Mouse (Mus musculus) embryonic facial prominence, embryonic 13.5 days (tissue): ENCODE measurements around the gene Pigx. TPM values are rescaled to one million over a fixed set of nuclear protein-coding genes. Genes with fewer than 3 reads are reported as not detected.
"Not testable (repeated sequence)": the region's sequence is repeated elsewhere in the genome, so short reads cannot be mapped to it uniquely, and the experiment has no call there.

Experiments used
- ATAC-seq: fragments of 200-750 bp; cut with Nextera tagmentation; 2 replicates; pipeline ENCODE4 v1.8.0; 2017; ENCODE audit warnings: low read depth; ENCODE audit not compliant: insufficient number of reproducible peaks, insufficient read depth, low FRiP score, low TSS enrichment
- H3K27ac ChIP-seq: fragments of 300-500 bp; sonication (generic); 2 replicates; pipeline ENCODE4 v1.5.1; 2015; ENCODE audit warnings: moderate library complexity, mild to moderate bottlenecking, inconsistent platforms
- H3K27me3 ChIP-seq: fragments of 300-500 bp; sonication (generic); 2 replicates; pipeline ENCODE4 v1.6.1; 2015; ENCODE audit warnings: mild to moderate bottlenecking, inconsistent platforms
- H3K36me3 ChIP-seq: fragments of 300-500 bp; sonication (generic); 2 replicates; pipeline ENCODE4 v1.6.1; 2015; ENCODE audit warnings: mild to moderate bottlenecking, inconsistent platforms
- H3K4me1 ChIP-seq: fragments of 300-500 bp; sonication (generic); 2 replicates; pipeline ENCODE4 v1.6.1; 2015; ENCODE audit warnings: inconsistent platforms
- H3K4me2 ChIP-seq: fragments of 300-500 bp; sonication (generic); 2 replicates; pipeline ENCODE4 v1.6.1; 2015; ENCODE audit warnings: moderate library complexity, mild to moderate bottlenecking, inconsistent platforms
- H3K4me3 ChIP-seq: fragments of 300-500 bp; sonication (generic); 2 replicates; pipeline ENCODE4 v1.5.1; 2015; ENCODE audit warnings: mild to moderate bottlenecking, inconsistent platforms
- H3K9ac ChIP-seq: fragments of 300-500 bp; sonication (generic); 2 replicates; pipeline ENCODE4 v1.6.1; 2015; ENCODE audit warnings: mild to moderate bottlenecking, inconsistent platforms
- H3K9me3 ChIP-seq: fragments of 300-500 bp; sonication (generic); 2 replicates; pipeline ENCODE4 v1.6.1; 2016; ENCODE audit warnings: inconsistent platforms
- WGBS: fragments of 180-500 bp; shearing (Covaris S2); methylation state at CpG from one replicate; pipeline ENCODE4 v1.1.7; 2015; ENCODE audit warnings: mixed read lengths; 5-methylcytosine and 5-hydroxymethylcytosine counted together
- polyA plus RNA-seq: library from polyadenylated mRNA; unstranded; fragments of >200 nt; fragmentation: Nextera tagmentation; extraction: Ambion mirVana; gene quantifications from 2 replicates; pipeline ENCODE4 v1.2.1, GENCODE M21; 2015

Gene Pigx
- polyA plus RNA-seq, 1 experiment from 2014 or later: 127 TPM

GRCm38 (mm10) chr16:32077648-32078407 lies 21.7 kb downstream of the Pigx start:
- ATAC-seq: no peak
- Histone ChIP-seq H3K9ac (peak overlapping the region; percentile 99), H3K27me3 (no peaks in the 10 kb centered on the region), H3K36me3 (no peaks in the 10 kb centered on the region; the same call in 1 of the 2 replicates), H3K9me3 (no peaks in the 10 kb centered on the region), H3K4me1 (peaks cover 16% of the 10 kb centered on the region), H3K4me2 (peak overlapping the region; percentile 73), H3K4me3 (peak overlapping the region; percentile 97), H3K27ac (peak overlapping the region; percentile 96)
- WGBS: 5% methylated on average over 13 of the region's 13 CpGs

- Histone ChIP-seq H3K4me1 (peaks cover 16% of the 10 kb centered on the region), H3K36me3 (no peaks in the 10 kb centered on the region), H3K9ac (no peak overlapping the region), H3K27me3 (no peaks in the 10 kb centered on the region), H3K27ac (no peak overlapping the region), H3K4me2 (peak overlapping the region; percentile 73), H3K4me3 (no peak overlapping the region), H3K9me3 (no peaks in the 10 kb centered on the region)
- WGBS: 53% methylated on average over 3 of the region's 3 CpGs
- no peak for ATAC-seq
Measured at GRCm38 (mm10) chr16:32076406-32076805, 23.1 kb downstream of the Pigx start.

- no peaks in the 10 kb centered on the region for H3K9me3 ChIP-seq
- H3K4me1 ChIP-seq: peaks cover 16% of the 10 kb centered on the region
- H3K4me3 ChIP-seq: no peak overlapping the region
- WGBS: 46% methylated on average over 1 of the region's 1 CpGs
- H3K27me3 ChIP-seq: no peaks in the 10 kb centered on the region
- H3K4me2 ChIP-seq: peak overlapping the region; percentile 73; the same call in 1 of the 2 replicates
- ATAC-seq: no peak
- H3K27ac ChIP-seq: no peak overlapping the region
- H3K9ac ChIP-seq: no peak overlapping the region
- H3K36me3 ChIP-seq: no peaks in the 10 kb centered on the region
Measured at GRCm38 (mm10) chr16:32075762-32076161, 23.8 kb downstream of the Pigx start.

GRCm38 (mm10) chr16:32070070-32070469 lies 29.5 kb downstream of the Pigx start:
- H3K4me2 ChIP-seq, H3K4me1 ChIP-seq, H3K4me3 ChIP-seq, H3K36me3 ChIP-seq, ATAC-seq, H3K27ac ChIP-seq, H3K9ac ChIP-seq, H3K9me3 ChIP-seq, H3K27me3 ChIP-seq: not testable (repeated sequence)
- WGBS: 69% methylated on average over 4 of the region's 4 CpGs

GRCm38 (mm10) chr16:32068389-32069300 lies 30.9 kb downstream of the Pigx start:
- WGBS: 85% methylated on average over 12 of the region's 12 CpGs
- Histone ChIP-seq H3K36me3 (no peaks in the 10 kb centered on the region), H3K9me3 (no peaks in the 10 kb centered on the region), H3K4me2 (no peak overlapping the region), H3K4me1 (no peaks in the 10 kb centered on the region), H3K9ac (no peak overlapping the region), H3K4me3 (no peak overlapping the region), H3K27me3 (no peaks in the 10 kb centered on the region), H3K27ac (no peak overlapping the region)
- no peak for ATAC-seq

- ATAC-seq: peak; percentile 32; the same call in 1 of the 2 replicates
Measured at GRCm38 (mm10) chr16:32066899-32067298, 32.6 kb downstream of the Pigx start.

GRCm38 (mm10) chr16:32063900-32064299 lies 35.6 kb downstream of the Pigx start:
- ATAC-seq: no peak

More at GRCm38 (mm10) chr16:32066899-32067298, 32.6 kb downstream of the Pigx start:
- Histone ChIP-seq H3K4me3 (no peak overlapping the region), H3K9ac (no peak overlapping the region), H3K4me1 (no peaks in the 10 kb centered on the region), H3K27ac (no peak overlapping the region), H3K27me3 (no peaks in the 10 kb centered on the region), H3K36me3 (no peaks in the 10 kb centered on the region), H3K9me3 (no peaks in the 10 kb centered on the region), H3K4me2 (no peak overlapping the region)
- 81% methylated on average over 1 of the region's 1 CpGs for WGBS

GRCm38 (mm10) chr16:32062226-32062625 lies 37.3 kb downstream of the Pigx start:
- 89% methylated on average over 2 of the region's 2 CpGs for WGBS

More at GRCm38 (mm10) chr16:32063900-32064299, 35.6 kb downstream of the Pigx start:
- no peak overlapping the region for H3K27ac ChIP-seq
- H3K4me1 ChIP-seq: no peaks in the 10 kb centered on the region
- no peak overlapping the region for H3K4me2 ChIP-seq
- H3K36me3 ChIP-seq: no peaks in the 10 kb centered on the region
- no peak overlapping the region for H3K4me3 ChIP-seq
- WGBS: 86% methylated on average over 7 of the region's 7 CpGs
- H3K9ac ChIP-seq: no peak overlapping the region
- H3K27me3 ChIP-seq: no peaks in the 10 kb centered on the region
- no peaks in the 10 kb centered on the region for H3K9me3 ChIP-seq

GRCm38 (mm10) chr16:32059840-32060523 lies 39.6 kb downstream of the Pigx start:
- no peaks in the 10 kb centered on the region for H3K27me3 ChIP-seq
- no peak overlapping the region for H3K9ac ChIP-seq
- H3K27ac ChIP-seq: no peak overlapping the region
- H3K4me1 ChIP-seq: no peaks in the 10 kb centered on the region
- H3K4me2 ChIP-seq: no peak overlapping the region
- H3K4me3 ChIP-seq: no peak overlapping the region
- no peaks in the 10 kb centered on the region for H3K36me3 ChIP-seq
- WGBS: 73% methylated on average over 6 of the region's 6 CpGs
- ATAC-seq: no peak
- no peaks in the 10 kb centered on the region for H3K9me3 ChIP-seq

More at GRCm38 (mm10) chr16:32062226-32062625, 37.3 kb downstream of the Pigx start:
- H3K4me3 ChIP-seq: no peak overlapping the region
- H3K4me1 ChIP-seq: no peaks in the 10 kb centered on the region
- H3K36me3 ChIP-seq: no peaks in the 10 kb centered on the region
- no peak overlapping the region for H3K27ac ChIP-seq
- H3K9ac ChIP-seq: no peak overlapping the region
- H3K4me2 ChIP-seq: no peak overlapping the region
- no peaks in the 10 kb centered on the region for H3K9me3 ChIP-seq
- H3K27me3 ChIP-seq: no peaks in the 10 kb centered on the region
- ATAC-seq: no peak

GRCm38 (mm10) chr16:32058817-32059216 lies 40.7 kb downstream of the Pigx start:
- no peaks in the 10 kb centered on the region for H3K9me3 ChIP-seq
- H3K36me3 ChIP-seq: no peaks in the 10 kb centered on the region
- no peak for ATAC-seq
- no peak overlapping the region for H3K9ac ChIP-seq
- no peaks in the 10 kb centered on the region for H3K27me3 ChIP-seq
- WGBS: 85% methylated on average over 5 of the region's 5 CpGs
- no peak overlapping the region for H3K4me3 ChIP-seq
- H3K4me2 ChIP-seq: no peak overlapping the region
- no peaks in the 10 kb centered on the region for H3K4me1 ChIP-seq
- H3K27ac ChIP-seq: no peak overlapping the region

- no peak overlapping the region for H3K4me2 ChIP-seq
- no peak for ATAC-seq
- peaks cover 80% of the 10 kb centered on the region for H3K36me3 ChIP-seq
- no peaks in the 10 kb centered on the region for H3K9me3 ChIP-seq
- no peak overlapping the region for H3K9ac ChIP-seq
- 90% methylated on average over 4 of the region's 4 CpGs for whole genome bisulfite sequencing
- H3K27ac ChIP-seq: no peak overlapping the region
- no peak overlapping the region for H3K4me3 ChIP-seq
- H3K4me1 ChIP-seq: no peaks in the 10 kb centered on the region
- H3K27me3 ChIP-seq: no peaks in the 10 kb centered on the region
Measured at GRCm38 (mm10) chr16:32042367-32042766, 57.2 kb downstream of the Pigx start.
